Mouse (Mus musculus): ENCODE measurements around the gene Cmklr1. TPM values are rescaled to one million over a fixed set of nuclear protein-coding genes. Genes with fewer than 3 reads are reported as not detected.

Cmklr1 gene
- polyA plus RNA-seq, 1 experiment from 2014 or later: 3.4 TPM

- DNase-seq (ENCODE audit: low spot score): no peak
- WGBS: 86% methylated on average over 10 of the region's 10 CpGs
- no peak overlapping the region for H3K27ac ChIP-seq
Measured at GRCm38 (mm10) chr5:113678743-113679452, 28.7 kb upstream of the Cmklr1 start.

GRCm38 (mm10) chr5:113677541-113677940, 27.3 kb upstream of the Cmklr1 start:
- DNase-seq (ENCODE audit: low spot score): no peak
- Histone ChIP-seq H3K9me3 (replicated peaks) (no peaks in the 10 kb centered on the region), H3K27me3 (ENCODE audit: low read depth, poor library complexity, severe bottlenecking) (no peaks in the 10 kb centered on the region), H3K27ac (no peak overlapping the region), H3K4me3 (no peak overlapping the region), H3K36me3 (no peaks in the 10 kb centered on the region), H3K4me1 (peaks cover 11% of the 10 kb centered on the region)
- WGBS: 88% methylated on average over 5 of the region's 7 CpGs

More at GRCm38 (mm10) chr5:113678743-113679452, 28.7 kb upstream of the Cmklr1 start:
- Histone ChIP-seq H3K9me3 (replicated peaks) (no peaks in the 10 kb centered on the region), H3K4me1 (peaks cover 23% of the 10 kb centered on the region), H3K27me3 (ENCODE audit: low read depth, poor library complexity, severe bottlenecking) (no peaks in the 10 kb centered on the region), H3K4me3 (no peak overlapping the region), H3K36me3 (no peaks in the 10 kb centered on the region)

- Histone ChIP-seq H3K9me3 (replicated peaks) (no peaks in the 10 kb centered on the region), H3K4me1 (peaks cover 3% of the 10 kb centered on the region; the same call in 1 of the 2 replicates), H3K27ac (no peak overlapping the region), H3K36me3 (no peaks in the 10 kb centered on the region), H3K27me3 (ENCODE audit: low read depth, poor library complexity, severe bottlenecking) (no peaks in the 10 kb centered on the region), H3K4me3 (no peak overlapping the region)
- WGBS: 70% methylated on average over 7 of the region's 7 CpGs
- no peak for DNase-seq (ENCODE audit: low spot score)
Measured at GRCm38 (mm10) chr5:113674851-113675250, 24.6 kb upstream of the Cmklr1 start.

- WGBS: 91% methylated on average over 7 of the region's 7 CpGs
- Histone ChIP-seq H3K27ac (no peak overlapping the region), H3K4me1 (no peaks in the 10 kb centered on the region), H3K4me3 (no peak overlapping the region), H3K36me3 (no peaks in the 10 kb centered on the region), H3K9me3 (replicated peaks) (no peaks in the 10 kb centered on the region), H3K27me3 (ENCODE audit: low read depth, poor library complexity, severe bottlenecking) (no peaks in the 10 kb centered on the region)
- DNase-seq (ENCODE audit: low spot score): no peak
Measured at GRCm38 (mm10) chr5:113672456-113672855, 22.2 kb upstream of the Cmklr1 start.

- 83% methylated on average over 6 of the region's 6 CpGs for WGBS
- Histone ChIP-seq H3K36me3 (no peaks in the 10 kb centered on the region), H3K27ac (no peak overlapping the region), H3K9me3 (replicated peaks) (no peaks in the 10 kb centered on the region), H3K4me3 (no peak overlapping the region), H3K27me3 (ENCODE audit: low read depth, poor library complexity, severe bottlenecking) (no peaks in the 10 kb centered on the region), H3K4me1 (no peaks in the 10 kb centered on the region)
- no peak for DNase-seq (ENCODE audit: low spot score)
Measured at GRCm38 (mm10) chr5:113670597-113670996, 20.4 kb upstream of the Cmklr1 start.

- Histone ChIP-seq H3K27me3 (ENCODE audit: low read depth, poor library complexity, severe bottlenecking) (no peaks in the 10 kb centered on the region), H3K9me3 (replicated peaks) (no peaks in the 10 kb centered on the region), H3K36me3 (no peaks in the 10 kb centered on the region), H3K27ac (no peak overlapping the region), H3K4me3 (no peak overlapping the region), H3K4me1 (no peaks in the 10 kb centered on the region)
- no peak for DNase-seq (ENCODE audit: low spot score)
- WGBS: 82% methylated on average over 3 of the region's 3 CpGs
Measured at GRCm38 (mm10) chr5:113670110-113670509, 19.9 kb upstream of the Cmklr1 start.

- Histone ChIP-seq H3K27me3 (ENCODE audit: low read depth, poor library complexity, severe bottlenecking) (no peaks in the 10 kb centered on the region), H3K4me1 (no peaks in the 10 kb centered on the region)
- WGBS: 73% methylated on average over 12 of the region's 12 CpGs
Measured at GRCm38 (mm10) chr5:113664629-113665195, 14.5 kb upstream of the Cmklr1 start.

GRCm38 (mm10) chr5:113664127-113664526, 13.9 kb upstream of the Cmklr1 start:
- 93% methylated on average over 6 of the region's 6 CpGs for WGBS

More at GRCm38 (mm10) chr5:113664629-113665195, 14.5 kb upstream of the Cmklr1 start:
- DNase-seq (ENCODE audit: low spot score): no peak
- H3K4me3 ChIP-seq: no peak overlapping the region
- H3K36me3 ChIP-seq: no peaks in the 10 kb centered on the region
- no peak overlapping the region for H3K27ac ChIP-seq
- no peaks in the 10 kb centered on the region for H3K9me3 ChIP-seq (replicated peaks)

GRCm38 (mm10) chr5:113660872-113661271, 10.6 kb upstream of the Cmklr1 start:
- no peak overlapping the region for H3K4me3 ChIP-seq
- peak overlapping the region; percentile 25; the same call in 1 of the 2 replicates for H3K27ac ChIP-seq
- H3K27me3 ChIP-seq (ENCODE audit: low read depth, poor library complexity, severe bottlenecking): no peaks in the 10 kb centered on the region
- no peaks in the 10 kb centered on the region for H3K36me3 ChIP-seq
- H3K4me1 ChIP-seq: no peaks in the 10 kb centered on the region
- DNase-seq (ENCODE audit: low spot score): no peak
- no peaks in the 10 kb centered on the region for H3K9me3 ChIP-seq (replicated peaks)
- 84% methylated on average over 10 of the region's 10 CpGs for WGBS

More at GRCm38 (mm10) chr5:113664127-113664526, 13.9 kb upstream of the Cmklr1 start:
- Histone ChIP-seq H3K4me1 (no peaks in the 10 kb centered on the region), H3K27ac (no peak overlapping the region), H3K4me3 (no peak overlapping the region), H3K9me3 (replicated peaks) (no peaks in the 10 kb centered on the region), H3K36me3 (no peaks in the 10 kb centered on the region), H3K27me3 (ENCODE audit: low read depth, poor library complexity, severe bottlenecking) (no peaks in the 10 kb centered on the region)
- no peak for DNase-seq (ENCODE audit: low spot score)

GRCm38 (mm10) chr5:113654821-113655220, 4.6 kb upstream of the Cmklr1 start:
- no peak overlapping the region for H3K27ac ChIP-seq

GRCm38 (mm10) chr5:113654206-113654605, 4.0 kb upstream of the Cmklr1 start:
- Histone ChIP-seq H3K27me3 (ENCODE audit: low read depth, poor library complexity, severe bottlenecking) (peaks cover 13% of the 10 kb centered on the region), H3K4me1 (peaks cover 33% of the 10 kb centered on the region), H3K9me3 (replicated peaks) (no peaks in the 10 kb centered on the region), H3K27ac (no peak overlapping the region), H3K36me3 (no peaks in the 10 kb centered on the region), H3K4me3 (no peak overlapping the region)
- DNase-seq (ENCODE audit: low spot score): no peak
- 81% methylated on average over 11 of the region's 11 CpGs for WGBS

More at GRCm38 (mm10) chr5:113654821-113655220, 4.6 kb upstream of the Cmklr1 start:
- Histone ChIP-seq H3K9me3 (replicated peaks) (no peaks in the 10 kb centered on the region), H3K27me3 (ENCODE audit: low read depth, poor library complexity, severe bottlenecking) (peaks cover 13% of the 10 kb centered on the region), H3K4me1 (peaks cover 29% of the 10 kb centered on the region), H3K4me3 (no peak overlapping the region), H3K36me3 (no peaks in the 10 kb centered on the region)
- WGBS: 83% methylated on average over 12 of the region's 12 CpGs
- no peak for DNase-seq (ENCODE audit: low spot score)

- Histone ChIP-seq H3K4me3 (no peak overlapping the region), H3K27me3 (ENCODE audit: low read depth, poor library complexity, severe bottlenecking) (peaks cover 19% of the 10 kb centered on the region), H3K27ac (peak overlapping the region; percentile 44; the same call in 1 of the 2 replicates), H3K9me3 (replicated peaks) (no peaks in the 10 kb centered on the region), H3K36me3 (no peaks in the 10 kb centered on the region), H3K4me1 (peaks cover 41% of the 10 kb centered on the region)
- WGBS: 30% methylated on average over 5 of the region's 5 CpGs
- no peak for DNase-seq (ENCODE audit: low spot score)
Measured at GRCm38 (mm10) chr5:113652215-113652614, 2.0 kb upstream of the Cmklr1 start.

GRCm38 (mm10) chr5:113648647-113649211, 1.5 kb downstream of the Cmklr1 start:
- DNase-seq (ENCODE audit: low spot score): no peak
- Histone ChIP-seq H3K4me1 (peaks cover 46% of the 10 kb centered on the region), H3K27ac (peak overlapping the region; percentile 53), H3K9me3 (replicated peaks) (no peaks in the 10 kb centered on the region), H3K4me3 (no peak overlapping the region), H3K27me3 (ENCODE audit: low read depth, poor library complexity, severe bottlenecking) (peaks cover 25% of the 10 kb centered on the region), H3K36me3 (no peaks in the 10 kb centered on the region)
- 85% methylated on average over 5 of the region's 5 CpGs for whole genome bisulfite sequencing
